Mouse (Mus musculus): Measurements from ENCODE around the gene Fam227a.

The Fam227a gene

GRCm38 (mm10) chr15:79658531-79659375, at the start of gene Fam227a, which contains the start of gene Cby1:
Gene Fam227a, minus strand, starts transcription at chr15:79658956.
Gene Cby1, plus strand, starts transcription at chr15:79659199.
- peak; percentile 87 for DNase-seq (ENCODE audit: low read depth)

GRCm38 (mm10) chr15:79708229-79708822, 49.6 kb upstream of the Fam227a start:
- DNase-seq (ENCODE audit: low read depth) = no peak

GRCm38 (mm10) chr15:79706603-79707214, 48.0 kb upstream of the Fam227a start:
- DNase-seq (ENCODE audit: low read depth) = no peak

- DNase-seq (ENCODE audit: low read depth) = no peak
Observed at GRCm38 (mm10) chr15:79697558-79698187, 38.9 kb upstream of the Fam227a start.

GRCm38 (mm10) chr15:79697011-79697410, 38.3 kb upstream of the Fam227a start:
- no peak for DNase-seq (ENCODE audit: low read depth)

- no peak for DNase-seq (ENCODE audit: low read depth)
Observed at GRCm38 (mm10) chr15:79696508-79696907, 37.8 kb upstream of the Fam227a start.

- no peak for DNase-seq (ENCODE audit: low read depth)
Observed at GRCm38 (mm10) chr15:79695516-79695915, 36.8 kb upstream of the Fam227a start.

- DNase-seq (ENCODE audit: low read depth) = no peak
Observed at GRCm38 (mm10) chr15:79694512-79694911, 35.8 kb upstream of the Fam227a start.

GRCm38 (mm10) chr15:79693740-79694139, 35.0 kb upstream of the Fam227a start:
- DNase-seq (ENCODE audit: low read depth) = no peak

GRCm38 (mm10) chr15:79692334-79692733, 33.6 kb upstream of the Fam227a start:
- no peak for DNase-seq (ENCODE audit: low read depth)

GRCm38 (mm10) chr15:79691023-79691508, 32.3 kb upstream of the Fam227a start:
- no peak for DNase-seq (ENCODE audit: low read depth)

- DNase-seq (ENCODE audit: low read depth) = peak; percentile 100
Observed at GRCm38 (mm10) chr15:79690426-79691022, 31.8 kb upstream of the Fam227a start, which contains the start of gene Gtpbp1. Gene Gtpbp1, plus strand, starts transcription at chr15:79690845.

GRCm38 (mm10) chr15:79689662-79690425, 31.1 kb upstream of the Fam227a start:
- no peak for DNase-seq (ENCODE audit: low read depth)

- no peak for DNase-seq (ENCODE audit: low read depth)
Observed at GRCm38 (mm10) chr15:79688268-79688956, 29.7 kb upstream of the Fam227a start.

GRCm38 (mm10) chr15:79687646-79688267, 29.0 kb upstream of the Fam227a start, which contains the start of gene Josd1:
Gene Josd1, minus strand, starts transcription at chr15:79687919.
- peak; percentile 90 for DNase-seq (ENCODE audit: low read depth)

- no peak for DNase-seq (ENCODE audit: low read depth)
Observed at GRCm38 (mm10) chr15:79687175-79687574, 28.4 kb upstream of the Fam227a start.

- no peak for DNase-seq (ENCODE audit: low read depth)
Observed at GRCm38 (mm10) chr15:79686046-79686869, 27.5 kb upstream of the Fam227a start.

- DNase-seq (ENCODE audit: low read depth) = no peak
Observed at GRCm38 (mm10) chr15:79685141-79685641, 26.4 kb upstream of the Fam227a start.

GRCm38 (mm10) chr15:79684616-79685015, 25.9 kb upstream of the Fam227a start:
- DNase-seq (ENCODE audit: low read depth) = no peak
